Mouse (Mus musculus): ENCODE measurements at regions not wholly inside any gene's neighbourhood (a gene's known extent, or its start where the extent isn't known, plus 50 kb on each side); places are given as distances from the start of the nearest gene placed in this dataset.

- Histone ChIP-seq H3K4me3 (replicated peaks; ENCODE audit: low read length) (no peak overlapping the region), H3K9me3 (ENCODE audit: control insufficient read depth, low read length) (no peaks in the 10 kb centered on the region), H3K4me2 (replicated peaks; ENCODE audit: low read depth, low read length, severe bottlenecking) (0 out of 2 replicates have a peak overlapping the region, but pooled peaks have one; percentile 8), H3K27ac (replicated peaks; ENCODE audit: low read depth, low read length) (no peak overlapping the region), H3K4me1 (ENCODE audit: control insufficient read depth, insufficient read depth, low read length) (no peaks in the 10 kb centered on the region; the same call in 1 of the 2 replicates), H3K9ac (ENCODE audit: low read depth, low read length, severe bottlenecking) (no peak overlapping the region), H3K27me3 (ENCODE audit: control insufficient read depth, insufficient read depth, low read length) (no peaks in the 10 kb centered on the region), H3K36me3 (ENCODE audit: control insufficient read depth, insufficient read depth, low read length) (no peaks in the 10 kb centered on the region)
- 52% methylated on average over 11 of the region's 11 CpGs for WGBS
- DNase-seq (ENCODE audit: low spot score) (peak; percentile 23), ATAC-seq (ENCODE audit: low FRiP score, low read depth) (no peak; the same call in 1 of the 2 replicates)
- no peak for TF ChIP-seq POLR2A (IDR thresholded peaks at IDR 0.05; ENCODE audit: borderline replicate concordance, extremely low read depth, insufficient read depth, insufficient read length)
Observed at GRCm38 (mm10) chr15:92994191-92994671, 280.7 kb downstream of the Gxylt1 start.

- 53% methylated on average over 6 of the region's 6 CpGs for WGBS
- TF ChIP-seq POLR2A (IDR thresholded peaks at IDR 0.05; ENCODE audit: borderline replicate concordance, extremely low read depth, insufficient read depth, insufficient read length): no peak
- ATAC-seq (ENCODE audit: low FRiP score, low read depth): no peak
- Histone ChIP-seq H3K27ac (replicated peaks; ENCODE audit: low read depth, low read length) (no peak overlapping the region), H3K4me1 (ENCODE audit: control insufficient read depth, insufficient read depth, low read length) (no peaks in the 10 kb centered on the region; the same call in 1 of the 2 replicates), H3K9me3 (ENCODE audit: control insufficient read depth, low read length) (no peaks in the 10 kb centered on the region), H3K4me2 (replicated peaks; ENCODE audit: low read depth, low read length, severe bottlenecking) (no peak overlapping the region), H3K36me3 (ENCODE audit: control insufficient read depth, insufficient read depth, low read length) (no peaks in the 10 kb centered on the region), H3K4me3 (replicated peaks; ENCODE audit: low read length) (no peak overlapping the region), H3K9ac (ENCODE audit: low read depth, low read length, severe bottlenecking) (no peak overlapping the region), H3K27me3 (ENCODE audit: control insufficient read depth, insufficient read depth, low read length) (no peaks in the 10 kb centered on the region)
- DNase-seq (ENCODE audit: low spot score): no peak
Observed at GRCm38 (mm10) chr15:92993538-92994190, 281.3 kb downstream of the Gxylt1 start.

GRCm38 (mm10) chr15:92975774-92976173 is 299.2 kb downstream of the Gxylt1 start:
- no peak overlapping the region for H3K4me2 ChIP-seq (replicated peaks; ENCODE audit: low read depth, low read length, severe bottlenecking)
- H3K9ac ChIP-seq (ENCODE audit: low read depth, low read length, severe bottlenecking): no peak overlapping the region
- no peaks in the 10 kb centered on the region for H3K36me3 ChIP-seq (ENCODE audit: control insufficient read depth, insufficient read depth, low read length)
- DNase-seq (ENCODE audit: low spot score): no peak
- no peaks in the 10 kb centered on the region for H3K9me3 ChIP-seq (ENCODE audit: control insufficient read depth, low read length)
- no peak overlapping the region for H3K4me3 ChIP-seq (replicated peaks; ENCODE audit: low read length)
- WGBS: 94% methylated on average over 4 of the region's 4 CpGs
- TF ChIP-seq POLR2A (IDR thresholded peaks at IDR 0.05; ENCODE audit: borderline replicate concordance, extremely low read depth, insufficient read depth, insufficient read length): no peak
- no peak for ATAC-seq (ENCODE audit: low FRiP score, low read depth)
- H3K4me1 ChIP-seq (ENCODE audit: control insufficient read depth, insufficient read depth, low read length): no peaks in the 10 kb centered on the region
- H3K27ac ChIP-seq (replicated peaks; ENCODE audit: low read depth, low read length): no peak overlapping the region
- H3K27me3 ChIP-seq (ENCODE audit: control insufficient read depth, insufficient read depth, low read length): no peaks in the 10 kb centered on the region

- Histone ChIP-seq H3K36me3 (ENCODE audit: control insufficient read depth, insufficient read depth, low read length) (no peaks in the 10 kb centered on the region), H3K4me3 (replicated peaks; ENCODE audit: low read length) (no peak overlapping the region), H3K9ac (ENCODE audit: low read depth, low read length, severe bottlenecking) (no peak overlapping the region), H3K9me3 (ENCODE audit: control insufficient read depth, low read length) (no peaks in the 10 kb centered on the region), H3K4me1 (ENCODE audit: control insufficient read depth, insufficient read depth, low read length) (no peaks in the 10 kb centered on the region), H3K27ac (replicated peaks; ENCODE audit: low read depth, low read length) (no peak overlapping the region), H3K27me3 (ENCODE audit: control insufficient read depth, insufficient read depth, low read length) (no peaks in the 10 kb centered on the region), H3K4me2 (replicated peaks; ENCODE audit: low read depth, low read length, severe bottlenecking) (no peak overlapping the region)
- DNase-seq (ENCODE audit: low spot score): no peak
- 85% methylated on average over 3 of the region's 3 CpGs for WGBS
- ATAC-seq (ENCODE audit: low FRiP score, low read depth): no peak
- TF ChIP-seq POLR2A (IDR thresholded peaks at IDR 0.05; ENCODE audit: borderline replicate concordance, extremely low read depth, insufficient read depth, insufficient read length): no peak
Observed at GRCm38 (mm10) chr15:92974931-92975330, 300.0 kb downstream of the Gxylt1 start.

GRCm38 (mm10) chr15:92973651-92974229 is 301.2 kb downstream of the Gxylt1 start:
- 78% methylated on average over 9 of the region's 9 CpGs for WGBS
- Histone ChIP-seq H3K27me3 (ENCODE audit: control insufficient read depth, insufficient read depth, low read length) (no peaks in the 10 kb centered on the region), H3K4me2 (replicated peaks; ENCODE audit: low read depth, low read length, severe bottlenecking) (no peak overlapping the region), H3K9me3 (ENCODE audit: control insufficient read depth, low read length) (no peaks in the 10 kb centered on the region), H3K9ac (ENCODE audit: low read depth, low read length, severe bottlenecking) (no peak overlapping the region), H3K4me3 (replicated peaks; ENCODE audit: low read length) (no peak overlapping the region), H3K27ac (replicated peaks; ENCODE audit: low read depth, low read length) (no peak overlapping the region), H3K36me3 (ENCODE audit: control insufficient read depth, insufficient read depth, low read length) (no peaks in the 10 kb centered on the region), H3K4me1 (ENCODE audit: control insufficient read depth, insufficient read depth, low read length) (no peaks in the 10 kb centered on the region)
- DNase-seq (ENCODE audit: low spot score) (no peak), ATAC-seq (ENCODE audit: low FRiP score, low read depth) (no peak)
- no peak for TF ChIP-seq POLR2A (IDR thresholded peaks at IDR 0.05; ENCODE audit: borderline replicate concordance, extremely low read depth, insufficient read depth, insufficient read length)

All from limb, embryonic 14.5 days (tissue).